Mouse (Mus musculus) urinary bladder, postnatal 36 days (tissue): Measurements from ENCODE around the gene Il18r1.

Experiments used
- DNase-seq, 2 experiments: peaks; one replicate each; pipeline ENCODE4 v3.0.0; 2022; ENCODE audit warnings: low spot score in 2 of 2, mixed read lengths in 1 of 2

Il18r1 gene

GRCm38 (mm10) chr1:40494594-40494993 lies 29.2 kb downstream of the Il18r1 start:
- DNase-seq, result no peak

GRCm38 (mm10) chr1:40499708-40500107 lies 34.4 kb downstream of the Il18r1 start:
- no peak for DNase-seq

DNA sequence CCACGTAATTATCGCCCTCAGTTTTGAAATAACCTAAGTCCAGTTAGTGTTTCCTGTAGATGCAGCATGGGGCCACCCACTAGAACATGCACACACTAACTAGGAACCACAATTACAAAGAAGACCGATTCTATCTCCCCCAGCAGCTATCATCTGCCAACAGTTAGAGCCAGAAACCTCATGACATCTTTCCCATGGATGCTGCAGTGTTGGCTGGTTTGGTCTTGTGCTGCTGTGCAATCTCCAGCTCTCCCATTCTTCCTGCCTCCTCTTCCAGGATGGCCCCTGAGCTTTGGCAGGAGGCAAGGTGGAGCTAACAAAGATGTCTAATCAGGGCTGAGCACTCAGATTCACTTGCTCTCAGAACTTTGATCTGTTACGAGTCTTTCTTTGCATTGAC lies 35.8 kb downstream of the Il18r1 start:
- DNase-seq, result no peak

DNA sequence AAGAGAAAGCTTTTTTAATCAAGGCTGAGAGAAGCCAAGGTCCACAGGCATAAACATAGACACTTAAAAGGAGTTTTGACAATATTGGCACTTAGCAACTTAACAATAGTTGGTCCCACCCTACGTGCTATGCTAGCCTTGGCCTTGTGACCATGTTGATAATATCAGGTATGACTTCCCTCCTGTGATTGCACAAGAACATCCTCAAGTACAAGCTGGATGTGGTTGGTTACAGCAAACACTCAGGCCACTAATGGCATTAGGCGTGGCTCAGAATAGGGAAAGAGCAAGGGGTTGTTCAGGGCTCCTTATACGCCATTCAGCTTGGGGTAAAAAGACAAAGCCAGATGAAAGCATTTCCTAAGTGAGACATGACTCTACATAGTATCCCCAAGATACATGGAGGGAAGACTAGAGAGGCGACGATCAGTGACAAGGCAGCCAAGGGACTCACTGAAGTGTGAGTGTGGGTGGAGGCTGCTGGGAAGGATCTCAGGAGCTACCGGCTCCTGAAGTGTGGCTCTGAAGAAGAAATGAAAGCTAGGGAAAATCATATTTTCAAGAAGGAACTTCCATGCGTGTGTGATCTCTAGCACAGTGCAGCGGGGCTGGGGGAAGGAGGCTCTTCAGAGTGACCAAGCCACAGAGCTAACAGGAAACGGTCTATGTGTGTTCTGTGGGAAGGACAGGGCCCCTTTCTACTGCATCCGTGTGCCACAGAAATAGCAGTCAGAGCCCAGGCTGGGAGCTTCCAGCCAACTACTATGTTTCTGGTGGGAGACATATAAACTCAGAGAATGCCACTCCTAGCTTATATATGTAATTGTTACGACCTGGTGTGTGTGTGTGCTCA lies 36.4 kb downstream of the Il18r1 start:
- no peak for DNase-seq

- DNase-seq, result no peak
These were observed 39.2 kb downstream of the Il18r1 start for GRCm38 (mm10) chr1:40504548-40504947.

GRCm38 (mm10) chr1:40514851-40515585 lies 49.7 kb downstream of the Il18r1 start, which contains the start of gene Il18rap:
Gene Il18rap, plus strand, starts transcription at chr1:40515362.
- DNase-seq, result no peak

DNA sequence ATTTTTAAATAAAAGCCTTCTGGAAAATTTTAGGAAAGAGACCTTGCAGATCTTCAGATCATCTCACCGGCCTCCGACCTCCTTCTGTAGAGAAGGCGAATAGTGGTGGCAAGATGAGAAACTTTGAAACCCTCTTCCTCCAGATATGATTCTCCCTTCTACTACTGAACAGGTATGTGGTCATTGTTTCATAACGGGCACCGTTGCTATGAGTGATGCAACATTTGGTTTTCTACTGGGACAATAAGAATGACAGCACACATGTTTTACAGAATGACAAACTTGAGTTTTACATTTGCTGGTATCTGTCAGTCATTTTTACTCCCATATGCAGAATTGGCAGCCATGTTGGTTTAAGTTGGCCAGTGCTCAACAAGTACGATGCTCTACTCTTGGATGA lies 51.0 kb downstream of the Il18r1 start:
- DNase-seq, result no peak

DNA sequence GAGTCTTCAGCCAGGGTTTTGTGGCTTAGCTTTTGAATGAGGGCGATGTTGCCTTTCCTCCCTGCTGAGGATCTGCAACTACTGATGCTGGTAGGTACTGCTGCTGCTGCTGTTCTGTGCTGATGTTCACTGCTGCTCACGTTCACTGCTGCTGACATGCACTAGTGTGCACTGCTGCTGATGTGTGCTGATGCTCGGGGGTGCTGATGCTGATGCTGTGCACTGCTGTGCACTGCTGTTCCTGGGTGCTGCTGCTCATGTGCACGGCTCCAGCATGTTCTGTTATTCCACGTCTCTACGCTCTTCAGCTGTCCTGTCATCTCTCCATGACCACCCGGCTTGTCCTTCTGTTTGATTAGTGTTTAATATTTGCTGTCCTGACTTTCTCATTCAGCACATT lies 57.6 kb downstream of the Il18r1 start:
- DNase-seq, result no peak

GRCm38 (mm10) chr1:40523971-40524722 lies 58.8 kb downstream of the Il18r1 start:
- DNase-seq, result no peak

GRCm38 (mm10) chr1:40529287-40529686 lies 63.9 kb downstream of the Il18r1 start:
- DNase-seq, result no peak

GRCm38 (mm10) chr1:40537577-40537976 lies 72.2 kb downstream of the Il18r1 start:
- no peak for DNase-seq

DNA sequence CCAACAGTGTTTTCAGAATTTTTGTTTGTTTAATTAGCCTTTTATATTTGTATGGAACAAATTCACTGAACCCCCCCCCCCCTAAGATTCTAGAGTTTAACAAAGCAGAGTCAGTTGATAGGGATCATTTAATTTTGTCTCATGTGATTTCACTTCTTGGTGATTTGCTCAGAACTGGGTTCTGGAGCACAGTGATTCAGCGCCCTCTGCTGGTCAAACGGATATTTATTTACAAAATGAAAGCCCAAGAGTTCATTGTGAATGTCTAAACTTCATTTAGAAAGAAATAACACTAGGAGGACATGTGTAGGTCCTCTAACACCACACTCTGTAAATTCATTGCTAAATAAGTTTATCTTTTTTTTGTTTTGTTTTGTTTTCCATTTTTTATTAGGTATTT lies 79.3 kb downstream of the Il18r1 start:
- DNase-seq, result peak; percentile 23 to 33

- no peak for DNase-seq
These were observed 81.3 kb downstream of the Il18r1 start for GRCm38 (mm10) chr1:40546645-40547044.

GRCm38 (mm10) chr1:40547064-40547572 lies 81.8 kb downstream of the Il18r1 start:
- no peak for DNase-seq

DNA sequence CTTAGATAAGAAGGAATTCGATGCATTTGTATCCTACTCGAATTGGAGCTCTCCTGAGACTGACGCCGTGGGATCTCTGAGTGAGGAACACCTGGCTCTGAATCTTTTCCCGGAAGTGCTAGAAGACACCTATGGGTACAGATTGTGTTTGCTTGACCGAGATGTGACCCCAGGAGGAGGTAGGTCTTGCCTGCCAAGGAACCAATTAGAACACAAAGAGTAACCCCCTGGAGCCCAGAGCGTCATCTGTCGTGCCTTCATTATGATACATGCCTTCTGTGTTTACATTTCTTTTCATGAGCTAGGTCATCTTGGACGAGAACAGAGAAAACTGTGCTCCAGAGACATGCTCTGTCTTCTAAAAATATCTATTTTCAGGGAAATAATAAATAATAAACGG lies 82.4 kb downstream of the Il18r1 start:
- no peak for DNase-seq
